Mouse (Mus musculus) CH12.LX (cell line): ENCODE data around the gene Elovl5. TPM values are rescaled to one million over a fixed set of nuclear protein-coding genes. Genes with fewer than 3 reads are reported as not detected.

ENCODE experiments used
- DNase-seq: peaks from one replicate; pipeline ENCODE4 v3.0.0-alpha.2; 2013; ENCODE audit errors: extremely low read depth
- H3K27ac ChIP-seq: 2 replicates; pipeline ENCODE4 v1.5.1; 2012; ENCODE audit warnings: low read depth, mild to moderate bottlenecking, control low read depth, moderate library complexity; ENCODE audit not compliant: insufficient read depth
- H3K27me3 ChIP-seq: replicated peaks from 2 replicates; pipeline ENCODE3; 2012; ENCODE audit warnings: inconsistent platforms
- H3K36me3 ChIP-seq, 2 experiments: replicated peaks in 1 of 2; 2 replicates each; pipeline versions ENCODE3 to v1.6.1; 2012; ENCODE audit warnings: inconsistent platforms in 1 of 2, low read length in 1 of 2, mild to moderate bottlenecking in 1 of 2, mixed read lengths in 1 of 2, moderate library complexity in 1 of 2; ENCODE audit not compliant: control insufficient read depth in 1 of 2, insufficient read depth in 1 of 2
- H3K4me1 ChIP-seq, 2 experiments: 2 replicates each; pipeline ENCODE4 v1.6.1; 2012; ENCODE audit warnings: inconsistent platforms in 1 of 2, moderate library complexity in 1 of 2; ENCODE audit not compliant: insufficient read depth in 2 of 2, control insufficient read depth in 1 of 2
- H3K4me2 ChIP-seq: 2 replicates; pipeline ENCODE4 v1.6.1; 2012; ENCODE audit warnings: low read depth, mild to moderate bottlenecking, control low read depth; ENCODE audit not compliant: poor library complexity, insufficient read depth, severe bottlenecking
- H3K4me3 ChIP-seq, 3 experiments: fragments of 150-350 bp in 1 of 3; sonication (generic) in 1 of 3; replicated peaks in 1 of 3; 2 replicates each; pipeline versions ENCODE3 to v1.5.1; 2011 to 2012; ENCODE audit warnings: low read depth in 2 of 3, low read length in 2 of 3, mild to moderate bottlenecking in 2 of 3, moderate library complexity in 2 of 3, control low read depth in 1 of 3, improper control_type of control experiment in 1 of 3, inconsistent platforms in 1 of 3, mixed read lengths in 1 of 3; ENCODE audit not compliant: poor library complexity in 1 of 3
- H3K79me2 ChIP-seq: replicated peaks from 2 replicates; pipeline ENCODE4 v1.6.1; 2012; ENCODE audit warnings: mild to moderate bottlenecking, moderate library complexity; ENCODE audit not compliant: control insufficient read depth, poor library complexity, insufficient read depth, severe bottlenecking; ENCODE audit errors: extremely low read depth
- H3K9ac ChIP-seq: 2 replicates; pipeline ENCODE4 v1.6.1; 2012; ENCODE audit warnings: low read depth, mild to moderate bottlenecking, control low read depth, moderate library complexity; ENCODE audit not compliant: insufficient read depth
- H3K9me3 ChIP-seq: replicated peaks from 2 replicates; pipeline ENCODE3; 2012; ENCODE audit warnings: low read length, inconsistent platforms, mixed read lengths
- BHLHE40 ChIP-seq: IDR thresholded peaks from 2 replicates; pipeline ENCODE4 v1.6.1; 2011; ENCODE audit warnings: mild to moderate bottlenecking, low read depth, low read length, improper control_type of control experiment
- CHD1 ChIP-seq: IDR thresholded peaks from 2 replicates; pipeline ENCODE4 v1.6.1; 2012; ENCODE audit warnings: low read depth, low read length, improper control_type of control experiment, inconsistent platforms
- CHD2 ChIP-seq: IDR thresholded peaks from 2 replicates; pipeline ENCODE4 v1.6.1; 2011; ENCODE audit warnings: low read length, improper control_type of control experiment
- E2F4 ChIP-seq: IDR thresholded peaks from 2 replicates; pipeline ENCODE4 v1.6.1; 2011; ENCODE audit warnings: low read depth, low read length, improper control_type of control experiment; ENCODE audit not compliant: insufficient replicate concordance
- EP300 ChIP-seq: IDR thresholded peaks from 2 replicates; pipeline ENCODE4 v1.6.1; 2011; ENCODE audit warnings: low read length, improper control_type of control experiment
- JUND ChIP-seq: conservative IDR thresholded peaks from 2 replicates; pipeline ENCODE4 v1.6.1; 2011; ENCODE audit warnings: low read depth, low read length, improper control_type of control experiment
- MAFK ChIP-seq: IDR thresholded peaks from 2 replicates; pipeline ENCODE4 v1.6.1; 2011; ENCODE audit warnings: low read length, improper control_type of control experiment; ENCODE audit not compliant: insufficient replicate concordance
- MAX ChIP-seq: IDR thresholded peaks from 2 replicates; pipeline ENCODE4 v1.6.1; 2011; ENCODE audit warnings: low read length, improper control_type of control experiment
- MAZ ChIP-seq: IDR thresholded peaks from 2 replicates; pipeline ENCODE4 v1.6.1; 2012; ENCODE audit warnings: low read depth, mild to moderate bottlenecking, inconsistent platforms, low read length, improper control_type of control experiment, moderate library complexity
- MEF2A ChIP-seq: IDR thresholded peaks from 2 replicates; pipeline ENCODE4 v1.6.1; 2014; ENCODE audit warnings: low read depth, mild to moderate bottlenecking, inconsistent platforms, low read length, improper control_type of control experiment, borderline replicate concordance
- NRF1 ChIP-seq: IDR thresholded peaks from 2 replicates; pipeline ENCODE4 v1.6.1; 2014; ENCODE audit warnings: low read depth, mild to moderate bottlenecking, inconsistent platforms, low read length, improper control_type of control experiment, moderate library complexity
- RCOR1 ChIP-seq: conservative IDR thresholded peaks from 2 replicates; pipeline ENCODE4 v1.6.1; 2012; ENCODE audit warnings: low read depth, mild to moderate bottlenecking, inconsistent platforms, low read length, improper control_type of control experiment
- SMC3 ChIP-seq: IDR thresholded peaks from 2 replicates; pipeline ENCODE4 v1.6.1; 2011; ENCODE audit warnings: low read depth, low read length, improper control_type of control experiment
- TCF12 ChIP-seq: IDR thresholded peaks from 2 replicates; pipeline ENCODE4 v1.6.1; 2014; ENCODE audit warnings: low read depth, mild to moderate bottlenecking, inconsistent platforms, low read length, improper control_type of control experiment
- UBTF ChIP-seq: IDR thresholded peaks from 2 replicates; pipeline ENCODE4 v1.6.1; 2012; ENCODE audit warnings: low read depth, mild to moderate bottlenecking, inconsistent platforms, low read length, improper control_type of control experiment, moderate library complexity
- ZKSCAN1 ChIP-seq: IDR thresholded peaks from 2 replicates; pipeline ENCODE4 v1.6.1; 2012; ENCODE audit warnings: low read depth, inconsistent platforms, low read length, improper control_type of control experiment, borderline replicate concordance
- ZMIZ1 ChIP-seq: IDR thresholded peaks from 2 replicates; pipeline ENCODE4 v1.6.1; 2012; ENCODE audit warnings: low read depth, mild to moderate bottlenecking, inconsistent platforms, low read length, improper control_type of control experiment
- dilution Hi-C: fragments of 300-500 bp; cut with MboI; formaldehyde crosslinking; loops from 2 replicates; pipeline ENCODE4 v1.14.3; 2020; ENCODE audit warnings: low sequenced_read_pairs; ENCODE audit not compliant: extremely low pct_unique_long_range_greater_than_20kb, extremely low pct_ligation_motif_present
- in situ Hi-C: fragments of 300-500 bp; cut with MboI; formaldehyde crosslinking; loops from 3 replicates; pipeline ENCODE4 v1.14.3; 2019; ENCODE audit warnings: low sequenced_read_pairs, low pct_ligation_motif_present, low pct_unique_long_range_greater_than_20kb, mixed read lengths
- polyA plus RNA-seq: library from polyadenylated mRNA; unstranded; fragments of >175 nt; gene quantifications from 2 replicates; pipeline ENCODE4 v1.2.1, GENCODE M21; 2012; ENCODE audit warnings: low read depth; ENCODE audit not compliant: insufficient read length
- total RNA-seq, 2 experiments: library from RNA; depleted of rRNA; stranded (reverse); fragments of 300-350 nt in 1 of 2; fragments of >200 nt in 1 of 2; gene quantifications; 2 replicates each; pipeline ENCODE4 v1.2.3; 2012 to 2014

Gene Elovl5
- total and polyA plus RNA-seq, 3 experiments, result 44.0 to 122 (median 63.0) TPM

DNA sequence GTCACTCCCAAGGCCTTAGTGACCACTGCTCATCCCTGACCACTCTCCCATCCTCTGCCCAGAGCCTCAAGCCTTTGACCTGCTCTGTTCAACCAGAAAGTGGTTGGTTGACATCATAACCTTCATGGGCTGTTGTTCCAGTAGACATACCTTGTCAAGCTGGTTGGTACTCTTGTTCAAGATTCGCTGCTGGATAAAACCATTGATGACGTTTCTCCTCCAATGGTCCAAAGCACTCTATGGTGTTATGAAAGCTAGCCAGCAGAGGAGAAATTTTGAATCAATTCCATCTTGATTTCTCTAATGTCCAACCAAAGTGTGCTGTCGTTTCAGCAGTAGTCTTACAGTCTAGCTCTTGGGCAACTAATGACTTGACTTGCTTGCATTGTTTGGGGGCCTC is 27.0 kb downstream of the Elovl5 start:
- dilution Hi-C loops, result no loop called here
- Histone ChIP-seq H3K4me2 (no peak overlapping the region), H3K4me1 (peaks cover 8 to 62% of the 10 kb centered on the region in 2 experiments; a peak in 3 of 4 replicates)
- TF ChIP-seq BHLHE40, result no peak
- no peak for TF ChIP-seq ZKSCAN1
- no peak for TF ChIP-seq UBTF
- no peak for TF ChIP-seq JUND
- TF ChIP-seq TCF12, result no peak
- TF ChIP-seq, all 38 proteins: peak for 0
- H3K9ac ChIP-seq, result no peak overlapping the region
- no peak overlapping the region for H3K27ac ChIP-seq
- no peak overlapping the region for H3K4me3 ChIP-seq
- H3K79me2 ChIP-seq, result no peaks in the 10 kb centered on the region; the same call in 1 of the 2 replicates
- no peak for DNase-seq
- H3K27me3 ChIP-seq, result no peaks in the 10 kb centered on the region
- peaks cover 0 to 32% of the 10 kb centered on the region in 2 experiments for H3K36me3 ChIP-seq
- in situ Hi-C loops, result no loop called here
- no peaks in the 10 kb centered on the region for H3K9me3 ChIP-seq

DNA sequence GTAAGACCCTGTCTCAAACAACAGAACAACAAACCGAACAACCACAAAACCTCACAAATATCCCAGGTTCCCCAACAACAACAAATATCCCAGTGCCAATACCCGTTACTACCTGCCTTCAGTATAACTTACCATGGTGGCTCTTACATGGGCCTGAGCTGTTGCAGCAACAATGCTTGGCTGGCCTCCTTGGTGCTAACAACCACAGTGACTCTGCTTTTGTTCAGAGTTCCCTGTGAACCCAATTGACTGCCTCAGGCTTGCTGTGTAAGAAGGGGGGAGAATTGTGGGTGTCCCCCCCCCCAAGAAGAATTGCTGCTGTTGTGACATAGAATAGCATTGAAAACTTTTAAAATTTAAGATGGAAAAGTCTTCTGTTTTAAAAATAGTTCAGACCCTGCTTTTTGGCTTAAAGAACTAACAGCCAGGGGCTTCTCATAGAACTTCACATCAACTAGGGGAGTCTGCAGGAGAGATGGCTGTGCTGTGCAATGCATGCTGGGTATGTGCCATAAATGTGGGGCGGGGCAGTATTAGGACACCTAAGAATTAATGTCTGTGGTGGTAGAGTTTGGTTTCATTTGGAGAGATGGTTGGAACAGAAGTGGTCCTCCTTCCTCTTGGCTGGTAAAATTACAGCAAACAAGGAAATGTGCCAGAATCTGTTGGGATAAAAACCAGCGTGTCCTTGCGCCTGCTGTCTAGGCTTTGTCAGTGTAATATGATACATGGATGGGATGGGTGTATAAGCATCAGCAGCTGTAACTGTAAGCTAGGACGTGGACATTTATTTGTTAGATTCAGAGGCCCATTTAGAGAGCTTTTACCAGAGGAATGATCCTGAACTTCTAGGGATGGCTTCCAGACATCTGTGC is 28.9 kb downstream of the Elovl5 start:
- Histone ChIP-seq H3K9me3 (no peaks in the 10 kb centered on the region), H3K27ac (no peak overlapping the region), H3K4me2 (no peak overlapping the region), H3K79me2 (peaks cover 3% of the 10 kb centered on the region; the same call in 1 of the 2 replicates), H3K4me3 (no peak overlapping the region), H3K27me3 (no peaks in the 10 kb centered on the region), H3K36me3 (peaks cover 0 to 29% of the 10 kb centered on the region in 2 experiments), H3K4me1 (peaks cover 8 to 58% of the 10 kb centered on the region in 2 experiments; a peak in 3 of 4 replicates), H3K9ac (no peak overlapping the region)
- no peak for DNase-seq
- no peak for TF ChIP-seq MAZ
- no peak for TF ChIP-seq EP300
- TF ChIP-seq ZMIZ1, result no peak
- TF ChIP-seq MAX, result no peak
- no peak for TF ChIP-seq NRF1
- no peak for TF ChIP-seq CHD1
- no peak for TF ChIP-seq BHLHE40
- TF ChIP-seq CHD2, result no peak
- in situ Hi-C loops (no loop called here), dilution Hi-C loops (no loop called here)

DNA sequence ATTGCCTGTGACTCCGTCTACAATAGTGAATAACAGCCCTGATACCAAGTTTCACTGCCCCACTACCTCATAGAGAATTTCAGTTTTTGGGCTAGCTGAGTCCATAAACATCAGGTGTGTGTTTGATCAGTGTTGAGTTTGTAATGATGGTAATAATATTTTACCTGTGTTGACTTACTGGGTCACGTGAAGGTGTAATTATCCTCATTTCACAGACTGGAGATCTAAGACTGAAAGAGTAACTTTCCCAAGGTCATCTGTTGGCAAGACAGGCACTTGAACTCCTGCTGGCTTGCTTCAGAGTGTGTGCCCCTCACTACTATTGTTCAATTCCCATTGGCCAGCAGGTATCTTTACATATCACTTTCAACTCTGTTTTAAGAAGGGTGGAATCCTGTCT is 31.1 kb downstream of the Elovl5 start:
- Histone ChIP-seq H3K27me3 (no peaks in the 10 kb centered on the region), H3K9me3 (no peaks in the 10 kb centered on the region), H3K9ac (no peak overlapping the region), H3K4me3 (no peak overlapping the region), H3K36me3 (peaks cover 0 to 32% of the 10 kb centered on the region in 2 experiments), H3K4me1 (peaks cover 0 to 41% of the 10 kb centered on the region in 2 experiments; a peak in 2 of 4 replicates), H3K79me2 (peaks cover 3% of the 10 kb centered on the region; the same call in 1 of the 2 replicates), H3K27ac (no peak overlapping the region), H3K4me2 (no peak overlapping the region)
- in situ Hi-C loops (no loop called here), dilution Hi-C loops (no loop called here)
- TF ChIP-seq MAX (no peak), E2F4 (no peak), RCOR1 (no peak), UBTF (no peak), MAFK (no peak), NRF1 (no peak), MEF2A (no peak), EP300 (no peak), SMC3 (no peak)
- DNase-seq, result no peak
